10 mouse cellular contexts compared by ENCODE assay signal in genomic region chr14:61685231-61685800, GRCm38 (mm10).
DNase-seq lines count a peak whose midpoint lies in the region; ATAC-seq and TF ChIP-seq lines count a peak whose summit lies in the region.
"Had no signal": no experiment of that assay in that cellular context is flagged by ENCODE, and none has a peak within 500 bp of the region (broad histone marks: within the 10 kb centered on the region; RNA-seq: fewer than 3 reads in every experiment).

No protein-coding gene starts in this region.

- no peak overlapping the region; the same call in 1 of the 2 replicates for H3K4me2 ChIP-seq in heart, embryonic 11.5 days
- no peak overlapping the region for H3K4me2 ChIP-seq in lung, embryonic 14.5 days
- H3K4me2 ChIP-seq in embryonic facial prominence, embryonic 13.5 days: peak overlapping the region; percentile 97; the same call in 1 of the 2 replicates
- H3K4me2 ChIP-seq in liver, embryonic 13.5 days: peak overlapping the region; percentile 98; the same call in 1 of the 2 replicates
- no peak overlapping the region for H3K4me2 ChIP-seq in forebrain, embryonic 12.5 days

- DNase-seq in heart, postnatal 36 days: no peak
- peak; percentile 15 for DNase-seq in lung, embryonic 14.5 days
- DNase-seq in lung, adult 18-20 months: no peak
- DNase-seq in liver, embryonic 13.5 days: no peak
- DNase-seq in spleen, postnatal 14 days (ENCODE audit: low spot score in 2 of 2): no peak

- intact Hi-C loops in heart, postnatal 36 days (cut with DNase I): loop anchor here (5.0 to 10.0 kb wide), 4 partner anchors 52 to 359 kb away; partner anchors contain the start of gene Trim13

- H3K9me3 ChIP-seq in heart, embryonic 11.5 days (replicated peaks; ENCODE audit: control insufficient read depth, low read length): no peaks in the 10 kb centered on the region
- H3K9me3 ChIP-seq in lung, embryonic 14.5 days (ENCODE audit: low read depth, low read length): no peaks in the 10 kb centered on the region
- H3K9me3 ChIP-seq in embryonic facial prominence, embryonic 13.5 days: no peaks in the 10 kb centered on the region
- H3K9me3 ChIP-seq in liver, embryonic 13.5 days (replicated peaks): no peaks in the 10 kb centered on the region
- no peaks in the 10 kb centered on the region for H3K9me3 ChIP-seq in forebrain, embryonic 12.5 days
- H3K9me3 ChIP-seq: hindbrain, embryonic 15.5 days; neural tube, embryonic 15.5 days had no signal

- no peaks in the 10 kb centered on the region for H3K36me3 ChIP-seq in heart, embryonic 11.5 days (ENCODE audit: control insufficient read depth, insufficient read depth, low read length)
- H3K36me3 ChIP-seq in lung, embryonic 14.5 days (ENCODE audit: insufficient read depth): no peaks in the 10 kb centered on the region
- H3K36me3 ChIP-seq in embryonic facial prominence, embryonic 13.5 days: no peaks in the 10 kb centered on the region
- no peaks in the 10 kb centered on the region for H3K36me3 ChIP-seq in liver, embryonic 13.5 days
- no peaks in the 10 kb centered on the region for H3K36me3 ChIP-seq in forebrain, embryonic 12.5 days (replicated peaks)
- H3K36me3 ChIP-seq: hindbrain, embryonic 15.5 days; neural tube, embryonic 15.5 days had no signal

- no peak for ATAC-seq in heart, embryonic 11.5 days (replicated peaks; ENCODE audit: insufficient number of reproducible peaks, low FRiP score, low TSS enrichment)
- no peak for ATAC-seq in lung, embryonic 14.5 days (ENCODE audit: insufficient read depth)
- no peak for ATAC-seq in embryonic facial prominence, embryonic 13.5 days (ENCODE audit: insufficient number of reproducible peaks, insufficient read depth, low FRiP score, low TSS enrichment, low read depth)
- ATAC-seq in liver, embryonic 13.5 days (ENCODE audit: low read depth): no peak
- no peak for ATAC-seq in forebrain, embryonic 12.5 days (ENCODE audit: low FRiP score)

- no peak for TF ChIP-seq CTCF in lung, embryonic 14.5 days (IDR thresholded peaks at IDR 0.05; ENCODE audit: low read depth)

- 13% methylated on average over 12 of the region's 12 CpGs for WGBS in heart, embryonic 11.5 days (ENCODE audit: insufficient replicate concordance)
- WGBS in lung, embryonic 14.5 days: 35% methylated on average over 12 of the region's 12 CpGs
- 15% methylated on average over 12 of the region's 12 CpGs for WGBS in embryonic facial prominence, embryonic 13.5 days
- 21% methylated on average over 12 of the region's 12 CpGs for WGBS in liver, embryonic 13.5 days (ENCODE audit: insufficient replicate concordance)
- 15% methylated on average over 12 of the region's 12 CpGs for WGBS in forebrain, embryonic 12.5 days

- peaks cover 35% of the 10 kb centered on the region for H3K27me3 ChIP-seq in heart, embryonic 11.5 days (ENCODE audit: control insufficient read depth, insufficient read depth, low read length)
- H3K27me3 ChIP-seq in lung, embryonic 14.5 days (ENCODE audit: insufficient read depth, low read length): peaks cover 46% of the 10 kb centered on the region
- peaks cover 64% of the 10 kb centered on the region for H3K27me3 ChIP-seq in embryonic facial prominence, embryonic 13.5 days
- peaks cover 65% of the 10 kb centered on the region for H3K27me3 ChIP-seq in liver, embryonic 13.5 days
- H3K27me3 ChIP-seq in forebrain, embryonic 12.5 days: peaks cover 69% of the 10 kb centered on the region

- peaks cover 25% of the 10 kb centered on the region for H3K4me1 ChIP-seq in heart, embryonic 11.5 days (ENCODE audit: control insufficient read depth, insufficient read depth, low read length)
- peaks cover 10% of the 10 kb centered on the region for H3K4me1 ChIP-seq in lung, embryonic 14.5 days (ENCODE audit: insufficient read depth)
- H3K4me1 ChIP-seq in embryonic facial prominence, embryonic 13.5 days: peaks cover 51% of the 10 kb centered on the region
- peaks cover 51% of the 10 kb centered on the region for H3K4me1 ChIP-seq in liver, embryonic 13.5 days (replicated peaks)
- peaks cover 63% of the 10 kb centered on the region for H3K4me1 ChIP-seq in forebrain, embryonic 12.5 days

- H3K9ac ChIP-seq in heart, embryonic 11.5 days (ENCODE audit: low read depth, low read length): no peak overlapping the region
- no peak overlapping the region for H3K9ac ChIP-seq in lung, embryonic 14.5 days
- no peak overlapping the region for H3K9ac ChIP-seq in embryonic facial prominence, embryonic 13.5 days
- H3K9ac ChIP-seq in liver, embryonic 13.5 days: no peak overlapping the region
- no peak overlapping the region for H3K9ac ChIP-seq in forebrain, embryonic 12.5 days
- H3K9ac ChIP-seq: hindbrain, embryonic 15.5 days; neural tube, embryonic 15.5 days had no signal

- H3K4me3 ChIP-seq in heart, embryonic 11.5 days (ENCODE audit: low read depth, low read length): peak overlapping the region; percentile 74; the same call in 1 of the 2 replicates
- no peak overlapping the region for H3K4me3 ChIP-seq in lung, embryonic 14.5 days (ENCODE audit: low read depth, low read length)
- H3K4me3 ChIP-seq in embryonic facial prominence, embryonic 13.5 days: no peak overlapping the region
- H3K4me3 ChIP-seq in liver, embryonic 13.5 days (replicated peaks): peak overlapping the region; percentile 93
- no peak overlapping the region for H3K4me3 ChIP-seq in forebrain, embryonic 12.5 days (replicated peaks)
- H3K4me3 ChIP-seq: neural tube, embryonic 15.5 days had no signal

- H3K27ac ChIP-seq in heart, embryonic 11.5 days (ENCODE audit: low read depth, low read length): no peak overlapping the region
- H3K27ac ChIP-seq in lung, embryonic 14.5 days (ENCODE audit: low read depth): no peak overlapping the region
- H3K27ac ChIP-seq in embryonic facial prominence, embryonic 13.5 days: no peak overlapping the region
- H3K27ac ChIP-seq in liver, embryonic 13.5 days: no peak overlapping the region
- H3K27ac ChIP-seq in forebrain, embryonic 12.5 days: no peak overlapping the region
- H3K27ac ChIP-seq: hindbrain, embryonic 15.5 days; neural tube, embryonic 15.5 days had no signal

Comparison
In these comparisons a context has a peak if more than half of its experiments do, and no peak if none do; other contexts are left out.
1. H3K4me2 ChIP-seq: peak in embryonic facial prominence, embryonic 13.5 days (single experiment) and liver, embryonic 13.5 days (single experiment); none in heart, embryonic 11.5 days (single experiment), lung, embryonic 14.5 days (single experiment) and forebrain, embryonic 12.5 days (single experiment).
2. H3K4me3 ChIP-seq: peak in heart, embryonic 11.5 days (single experiment) and liver, embryonic 13.5 days (single experiment); none in lung, embryonic 14.5 days (single experiment), embryonic facial prominence, embryonic 13.5 days (single experiment) and forebrain, embryonic 12.5 days (single experiment).